Mouse (Mus musculus): Measurements from ENCODE around the gene Mpzl2. TPM values are rescaled to one million over a fixed set of nuclear protein-coding genes. Genes with fewer than 3 reads are reported as not detected.
A peak's percentile ranks its signal among the peaks of the same experiment; 100 is the strongest.

The Mpzl2 gene
- 0.08 and 0.16 TPM in 2 replicates for total RNA-seq (2012; rRNA removed)
- under 1 TPM in 1 of 2 experiments, not detected in 1; 0.39 TPM for polyA plus RNA-seq (2012; ENCODE audit: insufficient read depth in 1 of 2, insufficient read length in 2 of 2, low read depth in 1 of 2, low replicate concordance in 2 of 2, missing spikeins in 1 of 2)

- Histone ChIP-seq H3K9ac (ENCODE audit: control insufficient read depth, low read depth, low read length, poor library complexity, severe bottlenecking) (peak within 1 kb of the TSS; percentile 64), H3K27ac (ENCODE audit: control insufficient read depth, low read depth, low read length) (peak within 1 kb of the TSS; percentile 72), H3K4me3 (ENCODE audit: control insufficient read depth in 1 of 2, insufficient read depth in 1 of 2, low read depth in 2 of 2, low read length in 2 of 2) (peak within 1 kb of the TSS; percentile 40 to 53), H3K36me3 (ENCODE audit: control insufficient read depth in 1 of 2, insufficient read depth in 2 of 2, low read length in 2 of 2) (peaks cover 0 to 17% of the 10 kb centered on the region in 2 experiments; a peak in 2 of 4 replicates), H3K4me1 (ENCODE audit: control insufficient read depth in 1 of 2, insufficient read depth in 2 of 2, low read length in 2 of 2) (peaks cover 2 to 23% of the 10 kb centered on the region in 2 experiments), H3K27me3 (ENCODE audit: control insufficient read depth in 1 of 2, insufficient read depth in 2 of 2, low read length in 2 of 2) (peaks cover 7 to 14% of the 10 kb centered on the region in 2 experiments), H3K9me3 (replicated peaks; ENCODE audit: insufficient read depth, low read length) (no peaks in the 10 kb centered on the region), H3K79me2 (ENCODE audit: control insufficient read depth, insufficient read depth, low read length, poor library complexity) (no peaks in the 10 kb centered on the region)
- TF ChIP-seq GABPA (IDR thresholded peaks at IDR 0.05; ENCODE audit: low read depth, low read length) = no peak
- TF ChIP-seq HCFC1 (IDR thresholded peaks at IDR 0.05; ENCODE audit: low read depth, low read length) = no peak
- no peak for TF ChIP-seq NELFE (IDR thresholded peaks at IDR 0.05; ENCODE audit: low read depth, low read length)
- TF ChIP-seq ZMIZ1 (IDR thresholded peaks at IDR 0.05; ENCODE audit: low read depth, low read length) = no peak
- no peak for TF ChIP-seq BHLHE40 (IDR thresholded peaks at IDR 0.05; ENCODE audit: borderline replicate concordance, low read depth, low read length)
- no peak for TF ChIP-seq RCOR1 (IDR thresholded peaks at IDR 0.05; ENCODE audit: low read depth, low read length)
- no peak for TF ChIP-seq MAZ (IDR thresholded peaks at IDR 0.05; ENCODE audit: low read depth, low read length)
- TF ChIP-seq NRF1 (IDR thresholded peaks at IDR 0.05; ENCODE audit: insufficient read depth, low read depth, low read length, poor library complexity, severe bottlenecking) = no peak
- TF ChIP-seq CHD1 (IDR thresholded peaks at IDR 0.05; ENCODE audit: low read depth, low read length) = no peak
- TF ChIP-seq CHD2 (IDR thresholded peaks at IDR 0.05; ENCODE audit: low read length) = no peak
- no peak for TF ChIP-seq E2F4 (IDR thresholded peaks at IDR 0.05; ENCODE audit: borderline replicate concordance, low read depth, low read length)
- TF ChIP-seq MEF2A (IDR thresholded peaks at IDR 0.05; ENCODE audit: extremely low read depth, insufficient replicate concordance, low read depth, low read length, poor library complexity, severe bottlenecking) = no peak
- TF ChIP-seq SIN3A (IDR thresholded peaks at IDR 0.05; ENCODE audit: low read length) = no peak
- no peak for TF ChIP-seq ZNF384 (IDR thresholded peaks at IDR 0.05; ENCODE audit: low read depth, low read length)
- no peak for TF ChIP-seq USF2 (IDR thresholded peaks at IDR 0.05; ENCODE audit: borderline replicate concordance in 1 of 2, insufficient read depth in 1 of 2, low read depth in 1 of 2, low read length in 2 of 2)
- TF ChIP-seq POLR2AphosphoS2 (IDR thresholded peaks at IDR 0.05; ENCODE audit: low read length) = no peak
- no peak for DNase-seq (ENCODE audit: low read depth, low spot score)
These were observed at the start of gene Mpzl2 for GRCm38 (mm10) chr9:45039499-45039898. Mpzl2 (plus strand) TSS chr9:45039799.

DNA sequence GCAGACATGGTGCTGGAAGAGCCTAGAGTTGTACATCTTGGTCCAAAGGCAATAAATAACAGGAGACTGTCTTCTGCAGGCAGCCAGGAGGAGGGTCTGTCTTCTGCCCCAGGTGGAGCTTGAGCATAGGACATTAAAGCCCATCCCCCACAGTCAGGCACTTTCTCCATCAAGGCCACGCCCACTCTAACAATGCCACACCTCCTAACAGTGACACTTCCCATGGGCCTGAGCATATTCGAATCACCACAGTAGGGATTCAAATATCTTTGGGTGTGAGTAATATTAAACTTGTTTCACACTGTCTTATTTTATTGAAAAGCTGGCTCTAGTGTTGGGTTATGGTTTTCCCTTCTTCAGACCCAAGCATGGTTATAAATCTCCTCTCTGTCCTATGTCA is 47.8 kb upstream of the Mpzl2 start:
- Histone ChIP-seq H3K4me1 (ENCODE audit: control insufficient read depth in 1 of 2, insufficient read depth in 2 of 2, low read length in 2 of 2) (peaks cover 36 to 49% of the 10 kb centered on the region in 2 experiments), H3K27me3 (ENCODE audit: control insufficient read depth in 1 of 2, insufficient read depth in 2 of 2, low read length in 2 of 2) (no peaks in the 10 kb centered on the region), H3K4me3 (ENCODE audit: control insufficient read depth in 1 of 2, insufficient read depth in 1 of 2, low read depth in 2 of 2, low read length in 2 of 2) (peak overlapping the region in 1 of 2 experiments; percentile 10; a peak in 1 of 4 replicates), H3K9me3 (replicated peaks; ENCODE audit: insufficient read depth, low read length) (no peaks in the 10 kb centered on the region), H3K9ac (ENCODE audit: control insufficient read depth, low read depth, low read length, poor library complexity, severe bottlenecking) (no peak overlapping the region), H3K27ac (ENCODE audit: control insufficient read depth, low read depth, low read length) (peak overlapping the region; percentile 89), H3K36me3 (ENCODE audit: control insufficient read depth in 1 of 2, insufficient read depth in 2 of 2, low read length in 2 of 2) (peaks cover 0 to 49% of the 10 kb centered on the region in 2 experiments; a peak in 2 of 4 replicates), H3K79me2 (ENCODE audit: control insufficient read depth, insufficient read depth, low read length, poor library complexity) (no peaks in the 10 kb centered on the region)
- no peak for TF ChIP-seq POLR2AphosphoS5 (IDR thresholded peaks at IDR 0.05; ENCODE audit: borderline replicate concordance, low read depth, low read length)
- TF ChIP-seq BHLHE40 (IDR thresholded peaks at IDR 0.05; ENCODE audit: borderline replicate concordance, low read depth, low read length) = 0 out of 2 replicates have a peak, but pooled peaks have one; percentile 23
- peak; percentile 32; the same call in 1 of the 2 replicates for TF ChIP-seq TCF12 (IDR thresholded peaks at IDR 0.05; ENCODE audit: low read depth, low read length)
- DNase-seq (ENCODE audit: low read depth, low spot score) = peak; percentile 74
